Mouse (Mus musculus) bone marrow, adult 2 months (tissue): ENCODE data around the gene Fyb.

ENCODE experiments used
- CTCF ChIP-seq: fragments of 200-500 bp; IDR thresholded peaks from 2 replicates; pipeline ENCODE4 v1.5.1; 2011; ENCODE audit warnings: low read length, control low read depth; ENCODE audit not compliant: control insufficient read depth, insufficient read depth
- POLR2A ChIP-seq: fragments of 200-500 bp; IDR thresholded peaks from 2 replicates; pipeline ENCODE4 v1.6.1; 2011; ENCODE audit warnings: low read depth, mild to moderate bottlenecking, control low read depth, low read length, borderline replicate concordance; ENCODE audit not compliant: control insufficient read depth

- TF ChIP-seq CTCF (no peak), POLR2A (no peak)
These were observed 135.4 kb downstream of the Fyb start for GRCm38 (mm10) chr15:6658081-6658480.
